Mouse (Mus musculus) limb, embryonic 11.5 days (tissue): Measurements from ENCODE around the gene D630045J12Rik. TPM values are rescaled to one million over a fixed set of nuclear protein-coding genes. Genes with fewer than 3 reads are reported as not detected.

Source experiments
- ATAC-seq: fragments of 200-750 bp; cut with Nextera tagmentation; 2 replicates; pipeline ENCODE4 v1.8.0; 2017; ENCODE audit warnings: low read depth; ENCODE audit not compliant: insufficient number of reproducible peaks, low FRiP score, low TSS enrichment
- DNase-seq: peaks from one replicate; pipeline ENCODE4 v3.0.0-alpha.2; 2015; ENCODE audit warnings: low spot score
- H3K27ac ChIP-seq: fragments of 300-500 bp; sonication (generic); replicated peaks from 2 replicates; pipeline ENCODE4 v1.5.1; 2014; ENCODE audit warnings: low read depth, mild to moderate bottlenecking, low read length
- H3K27me3 ChIP-seq: fragments of 300-500 bp; sonication (generic); 2 replicates; pipeline ENCODE4 v1.6.1; 2014; ENCODE audit warnings: mild to moderate bottlenecking, low read length, mixed read lengths; ENCODE audit not compliant: control insufficient read depth, insufficient read depth
- H3K36me3 ChIP-seq: fragments of 300-500 bp; sonication (generic); 2 replicates; pipeline ENCODE4 v1.6.1; 2014; ENCODE audit warnings: mild to moderate bottlenecking, low read length, moderate library complexity, mixed read lengths; ENCODE audit not compliant: control insufficient read depth, insufficient read depth
- H3K4me1 ChIP-seq: fragments of 300-500 bp; sonication (generic); 2 replicates; pipeline ENCODE4 v1.6.1; 2014; ENCODE audit warnings: low read length, mixed read lengths; ENCODE audit not compliant: control insufficient read depth, insufficient read depth
- H3K4me2 ChIP-seq: fragments of 300-500 bp; sonication (generic); 2 replicates; pipeline ENCODE4 v1.6.1; 2014; ENCODE audit warnings: low read depth, mild to moderate bottlenecking, moderate library complexity; ENCODE audit not compliant: severe bottlenecking
- H3K4me3 ChIP-seq: fragments of 300-500 bp; sonication (generic); 2 replicates; pipeline ENCODE4 v1.5.1; 2014; ENCODE audit warnings: low read depth, low read length
- H3K9ac ChIP-seq: fragments of 300-500 bp; sonication (generic); 2 replicates; pipeline ENCODE4 v1.6.1; 2014; ENCODE audit warnings: mild to moderate bottlenecking, low read length
- H3K9me3 ChIP-seq: fragments of 300-500 bp; sonication (generic); 2 replicates; pipeline ENCODE4 v1.6.1; 2016; ENCODE audit warnings: low read length; ENCODE audit not compliant: control insufficient read depth
- WGBS: fragments of 180-500 bp; shearing (Covaris S2); extraction: QIAGEN DNeasy Blood & Tissue Kit; methylation state at CpG from one replicate; pipeline ENCODE4 v1.1.7; 2014; 5-methylcytosine and 5-hydroxymethylcytosine counted together
- polyA plus RNA-seq: library from polyadenylated mRNA; unstranded; fragments of >200 nt; fragmentation: Nextera tagmentation; extraction: Ambion mirVana; gene quantifications from 2 replicates; pipeline ENCODE4 v1.2.1, GENCODE M21; 2014

Gene D630045J12Rik
- polyA plus RNA-seq, 1 experiment from 2014 or later, result 11.1 TPM

DNA sequence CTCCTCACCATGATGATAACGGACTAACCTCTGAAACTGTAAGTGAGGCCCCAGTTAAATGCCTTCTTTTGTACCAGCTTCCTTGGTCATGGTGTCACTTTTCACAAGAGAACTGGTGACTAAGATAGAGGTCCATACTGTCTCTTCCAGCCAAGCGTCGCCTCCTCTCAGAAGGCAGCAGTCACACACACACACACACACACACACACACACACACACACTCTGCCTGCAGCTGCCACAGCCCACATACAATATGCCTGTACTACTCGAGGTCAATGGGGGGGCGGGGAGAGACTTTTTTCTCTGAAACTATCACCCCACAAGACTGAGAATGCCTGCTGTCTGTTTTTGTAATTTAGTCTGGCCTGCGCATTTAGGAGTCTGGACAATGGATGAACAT is 89.1 kb downstream of the D630045J12Rik start:
- no peaks in the 10 kb centered on the region for H3K9me3 ChIP-seq
- no peak overlapping the region; the same call in 1 of the 2 replicates for H3K27ac ChIP-seq
- 81% methylated on average over 6 of the region's 6 CpGs for WGBS
- H3K4me1 ChIP-seq, result peaks cover 19% of the 10 kb centered on the region
- ATAC-seq, result 0 out of 2 replicates have a peak, but pooled peaks have one; percentile 11
- no peaks in the 10 kb centered on the region for H3K27me3 ChIP-seq
- no peak for DNase-seq
- no peak overlapping the region for H3K9ac ChIP-seq
- H3K36me3 ChIP-seq, result peaks cover 7% of the 10 kb centered on the region; the same call in 1 of the 2 replicates
- H3K4me3 ChIP-seq, result no peak overlapping the region
- no peak overlapping the region for H3K4me2 ChIP-seq

DNA sequence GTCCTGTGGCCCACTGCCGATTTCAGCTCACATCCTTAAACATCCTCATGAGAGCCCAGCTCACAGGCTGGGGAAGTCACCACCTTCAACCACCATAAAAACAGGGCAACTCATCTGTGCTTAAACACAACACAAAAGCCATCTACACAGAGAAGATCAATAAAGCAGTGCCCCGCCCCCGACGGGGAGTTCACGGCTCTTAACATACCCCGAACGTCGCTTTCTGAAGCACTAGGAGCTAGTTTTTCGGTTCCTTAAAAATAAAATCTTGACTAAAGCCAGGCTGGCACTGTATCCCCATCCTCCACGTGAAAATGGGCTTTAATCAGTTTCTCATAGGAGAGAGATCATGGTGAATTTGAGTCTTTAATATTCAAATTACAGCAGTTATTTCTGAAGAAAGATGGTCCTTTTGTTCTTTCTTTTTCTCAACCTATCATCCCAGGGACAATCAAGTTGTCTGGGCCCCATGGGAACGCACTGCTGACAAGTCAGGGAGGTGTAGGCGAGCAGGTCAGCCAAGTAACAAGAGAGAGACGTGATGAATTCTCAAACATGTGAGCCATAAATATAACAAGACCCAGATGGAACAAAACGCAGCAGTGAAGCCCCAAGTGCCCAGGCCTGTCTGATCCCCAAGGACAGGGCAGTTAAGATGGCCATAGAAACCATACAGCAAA is 90.8 kb downstream of the D630045J12Rik start:
- H3K4me1 ChIP-seq, result peaks cover 19% of the 10 kb centered on the region
- no peak overlapping the region for H3K4me3 ChIP-seq
- no peak for ATAC-seq
- WGBS, result 52% methylated on average over 14 of the region's 14 CpGs
- no peak overlapping the region for H3K27ac ChIP-seq
- H3K9me3 ChIP-seq, result no peaks in the 10 kb centered on the region
- H3K4me2 ChIP-seq, result no peak overlapping the region
- no peak for DNase-seq
- no peaks in the 10 kb centered on the region for H3K27me3 ChIP-seq
- no peak overlapping the region for H3K9ac ChIP-seq
- H3K36me3 ChIP-seq, result peaks cover 2% of the 10 kb centered on the region; the same call in 1 of the 2 replicates

DNA sequence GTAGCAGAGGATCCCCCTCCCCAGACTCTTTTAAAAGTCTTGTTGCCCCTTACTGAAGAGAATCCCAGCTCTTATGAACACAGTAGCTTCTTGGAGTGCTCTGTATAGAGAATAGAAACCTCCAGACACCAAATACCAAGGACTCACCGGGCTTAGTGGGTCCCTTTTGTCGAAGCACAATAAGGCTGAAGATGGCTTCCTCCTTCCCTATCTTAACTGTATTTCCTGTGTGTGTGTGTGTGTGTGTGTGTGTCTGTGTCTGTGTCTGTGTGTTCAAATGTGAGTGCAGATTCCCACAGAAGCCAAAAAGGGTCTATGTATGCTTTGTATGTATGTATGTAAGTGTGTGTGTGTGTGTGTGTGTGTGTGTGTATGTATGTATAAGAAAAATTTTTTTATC is 93.3 kb downstream of the D630045J12Rik start:
- Histone ChIP-seq H3K4me3 (no peak overlapping the region), H3K27ac (0 out of 2 replicates have a peak overlapping the region, but pooled peaks have one; percentile 47), H3K9me3 (no peaks in the 10 kb centered on the region), H3K9ac (no peak overlapping the region), H3K27me3 (no peaks in the 10 kb centered on the region), H3K36me3 (peaks cover 2% of the 10 kb centered on the region; the same call in 1 of the 2 replicates), H3K4me2 (no peak overlapping the region), H3K4me1 (peaks cover 15% of the 10 kb centered on the region)
- WGBS, result 80% methylated on average over 2 of the region's 2 CpGs
- no peak for ATAC-seq
- DNase-seq, result no peak

DNA sequence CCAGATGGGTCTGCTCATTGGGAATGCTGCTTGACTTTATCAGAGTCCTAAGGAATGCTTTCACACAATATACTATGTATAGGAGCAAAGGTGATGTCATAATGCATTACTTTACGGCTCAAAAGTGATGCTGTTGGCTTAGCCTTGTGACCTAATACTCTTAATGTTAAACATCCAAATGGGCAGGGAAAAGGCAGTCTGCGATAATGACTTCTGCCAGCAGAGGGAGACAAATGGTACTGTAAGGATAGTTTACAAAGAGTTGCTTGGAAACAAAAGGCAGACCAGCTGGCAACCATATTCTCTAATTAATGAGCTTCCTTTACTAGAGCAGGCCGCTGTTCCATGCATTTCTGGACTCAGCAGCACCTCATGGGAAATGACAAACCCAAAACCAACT is 93.7 kb downstream of the D630045J12Rik start:
- Histone ChIP-seq H3K9me3 (no peaks in the 10 kb centered on the region), H3K4me1 (peaks cover 12% of the 10 kb centered on the region), H3K4me3 (no peak overlapping the region), H3K9ac (no peak overlapping the region), H3K36me3 (peaks cover 2% of the 10 kb centered on the region; the same call in 1 of the 2 replicates), H3K4me2 (no peak overlapping the region), H3K27me3 (no peaks in the 10 kb centered on the region), H3K27ac (no peak overlapping the region)
- WGBS, result 16% methylated on average over 3 of the region's 3 CpGs
- ATAC-seq, result no peak
- peak; percentile 96 for DNase-seq

DNA sequence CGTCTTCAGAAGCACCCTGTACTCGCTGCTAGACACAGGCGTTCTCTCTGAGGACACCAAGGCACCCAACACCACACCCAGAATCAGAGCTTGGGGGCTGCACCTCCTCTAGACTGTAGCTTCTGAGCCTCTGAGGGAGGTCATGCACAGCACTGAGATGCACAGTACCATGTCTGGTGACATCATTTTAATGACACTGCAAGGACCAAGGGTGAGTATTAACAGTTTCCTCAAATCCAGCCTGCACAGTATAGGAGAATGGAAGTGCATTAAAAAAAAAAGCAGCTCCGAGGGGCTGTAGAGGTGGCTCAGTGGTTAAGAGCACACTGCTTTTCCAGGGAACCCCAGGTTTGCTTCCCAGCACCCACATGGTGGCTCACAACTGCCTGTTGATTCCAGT is 94.2 kb downstream of the D630045J12Rik start:
- Histone ChIP-seq H3K27me3 (no peaks in the 10 kb centered on the region), H3K4me3 (no peak overlapping the region), H3K4me2 (no peak overlapping the region), H3K27ac (no peak overlapping the region), H3K9me3 (no peaks in the 10 kb centered on the region), H3K36me3 (peaks cover 2% of the 10 kb centered on the region; the same call in 1 of the 2 replicates), H3K4me1 (peaks cover 11% of the 10 kb centered on the region), H3K9ac (no peak overlapping the region)
- WGBS, result 94% methylated on average over 4 of the region's 4 CpGs
- DNase-seq, result no peak
- no peak for ATAC-seq

DNA sequence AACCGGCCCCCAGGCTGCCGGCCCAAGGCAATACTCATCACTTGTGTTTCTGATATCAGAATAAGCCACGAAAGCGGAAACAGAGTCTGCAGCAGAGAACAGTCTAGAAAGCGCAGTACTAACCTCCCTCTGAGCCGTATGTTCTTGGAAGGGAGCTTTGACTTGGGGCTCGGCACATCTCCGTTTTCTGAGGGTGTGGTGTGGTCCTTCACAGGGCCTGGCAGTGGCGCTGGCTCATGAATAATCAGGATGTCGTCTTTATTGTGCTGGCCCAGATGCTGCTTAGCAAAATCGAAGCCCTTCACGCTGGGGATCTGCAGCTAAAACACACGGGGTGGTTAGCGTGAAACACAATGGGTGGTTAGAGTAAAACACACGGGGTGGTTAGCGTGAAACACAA is 95.9 kb downstream of the D630045J12Rik start:
- Histone ChIP-seq H3K36me3 (no peaks in the 10 kb centered on the region), H3K27ac (no peak overlapping the region), H3K4me2 (no peak overlapping the region), H3K4me1 (peaks cover 5% of the 10 kb centered on the region; the same call in 1 of the 2 replicates), H3K9ac (no peak overlapping the region), H3K27me3 (no peaks in the 10 kb centered on the region), H3K4me3 (no peak overlapping the region), H3K9me3 (no peaks in the 10 kb centered on the region)
- 90% methylated on average over 16 of the region's 16 CpGs for WGBS
- ATAC-seq, result no peak
- no peak for DNase-seq

DNA sequence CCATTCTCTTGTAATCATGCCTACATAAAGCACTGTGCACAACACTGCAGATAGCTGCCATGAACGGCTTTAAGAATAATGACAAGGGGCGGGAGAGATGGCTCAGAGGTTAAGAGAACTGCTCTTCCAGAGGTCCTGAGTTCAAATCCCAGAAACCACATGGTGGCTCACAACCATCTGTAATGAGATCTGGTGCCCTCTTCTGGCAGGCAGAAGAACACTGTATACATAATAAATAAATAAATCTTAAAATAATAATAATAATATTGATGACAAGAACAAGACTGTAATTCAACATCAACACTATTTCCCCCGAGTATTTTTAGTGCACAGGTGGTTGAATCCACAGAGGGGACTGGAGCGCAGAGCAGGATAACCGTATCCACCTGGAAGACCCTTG is 97.6 kb downstream of the D630045J12Rik start:
- Histone ChIP-seq H3K4me2 (no peak overlapping the region), H3K27me3 (no peaks in the 10 kb centered on the region), H3K9ac (no peak overlapping the region), H3K36me3 (no peaks in the 10 kb centered on the region), H3K4me3 (no peak overlapping the region), H3K4me1 (no peaks in the 10 kb centered on the region), H3K9me3 (no peaks in the 10 kb centered on the region), H3K27ac (no peak overlapping the region)
- DNase-seq (no peak), ATAC-seq (no peak)
- WGBS, result 91% methylated on average over 5 of the region's 5 CpGs

DNA sequence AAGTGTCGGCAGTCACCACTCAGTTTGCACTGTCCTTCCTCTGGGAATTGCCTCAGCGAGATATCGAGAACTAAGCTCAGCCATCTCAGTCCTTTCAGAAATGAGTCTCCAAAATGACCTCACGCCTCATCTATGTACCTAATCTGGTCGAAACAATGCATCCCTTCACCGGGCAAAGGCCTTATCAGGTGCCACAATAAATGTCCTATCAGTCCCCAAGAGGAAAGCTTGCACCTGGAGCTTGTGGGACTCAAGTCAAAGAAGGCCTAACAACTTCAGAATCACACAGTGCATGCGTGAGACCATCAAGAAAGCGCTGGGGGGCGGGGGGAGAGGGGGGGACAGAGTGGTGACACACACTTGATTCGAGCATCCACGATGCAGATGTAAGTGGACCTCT is 101.5 kb downstream of the D630045J12Rik start:
- Histone ChIP-seq H3K4me1 (no peaks in the 10 kb centered on the region; the same call in 1 of the 2 replicates), H3K9ac (no peak overlapping the region), H3K4me2 (no peak overlapping the region), H3K27me3 (no peaks in the 10 kb centered on the region), H3K36me3 (peaks cover 5% of the 10 kb centered on the region; the same call in 1 of the 2 replicates), H3K9me3 (no peaks in the 10 kb centered on the region), H3K4me3 (no peak overlapping the region), H3K27ac (no peak overlapping the region)
- DNase-seq (no peak), ATAC-seq (no peak)
- WGBS, result 86% methylated on average over 11 of the region's 11 CpGs
